Mouse (Mus musculus) frontal cortex, postnatal 10 days (tissue): ENCODE results near the gene Hhat.

Experiments used
- DNase-seq, 2 experiments: peaks; one replicate each; pipeline ENCODE4 v3.0.0; 2022; ENCODE audit warnings: low spot score in 2 of 2, mixed read lengths in 1 of 2

Gene Hhat

GRCm38 (mm10) chr1:192557978-192558594, 212.9 kb downstream of the Hhat start:
- DNase-seq, result no peak

GRCm38 (mm10) chr1:192555516-192555915, 215.5 kb downstream of the Hhat start:
- no peak for DNase-seq

DNA sequence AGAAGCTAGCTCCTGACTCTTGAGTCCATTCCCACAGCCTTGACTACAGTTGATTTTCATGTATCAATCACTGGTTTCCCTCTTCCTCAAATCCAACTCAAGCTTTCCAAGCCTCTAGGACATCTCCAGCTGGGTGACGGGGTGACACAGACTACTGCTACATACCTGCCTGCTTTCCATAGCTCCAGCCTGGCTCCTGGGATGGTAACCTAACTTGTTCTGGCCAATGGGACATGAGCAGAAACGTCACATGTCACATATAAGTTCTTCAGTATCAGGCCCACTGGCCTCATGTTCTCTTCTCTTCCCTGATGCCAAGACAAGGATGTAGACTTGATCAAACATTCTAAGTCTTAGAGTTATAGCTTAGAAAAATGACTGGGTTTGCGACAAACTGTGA, 220.5 kb downstream of the Hhat start:
- DNase-seq, result no peak

DNA sequence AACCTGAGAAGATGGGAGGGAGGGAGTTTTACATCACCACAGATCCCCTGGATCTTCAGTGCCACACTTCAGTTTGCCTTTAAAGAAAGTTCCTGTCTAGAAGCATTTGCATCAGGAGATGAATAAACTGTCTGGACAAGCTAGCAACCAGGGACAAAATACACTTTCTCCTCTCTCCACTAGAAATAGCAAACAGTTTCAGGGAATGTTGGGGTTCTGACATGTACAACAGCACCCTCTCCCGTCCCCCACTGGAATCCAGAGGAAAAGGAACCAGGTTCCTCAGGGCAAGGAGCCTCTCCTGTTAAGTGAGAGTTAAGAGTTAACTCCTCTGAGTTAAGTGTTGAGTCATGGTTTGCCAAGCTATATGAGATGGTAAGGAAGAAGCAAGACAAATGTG, 224.2 kb downstream of the Hhat start:
- no peak for DNase-seq

- no peak for DNase-seq
Observed at GRCm38 (mm10) chr1:192544901-192545300, 226.1 kb downstream of the Hhat start.

GRCm38 (mm10) chr1:192544091-192544490, 226.9 kb downstream of the Hhat start:
- DNase-seq, result no peak

DNA sequence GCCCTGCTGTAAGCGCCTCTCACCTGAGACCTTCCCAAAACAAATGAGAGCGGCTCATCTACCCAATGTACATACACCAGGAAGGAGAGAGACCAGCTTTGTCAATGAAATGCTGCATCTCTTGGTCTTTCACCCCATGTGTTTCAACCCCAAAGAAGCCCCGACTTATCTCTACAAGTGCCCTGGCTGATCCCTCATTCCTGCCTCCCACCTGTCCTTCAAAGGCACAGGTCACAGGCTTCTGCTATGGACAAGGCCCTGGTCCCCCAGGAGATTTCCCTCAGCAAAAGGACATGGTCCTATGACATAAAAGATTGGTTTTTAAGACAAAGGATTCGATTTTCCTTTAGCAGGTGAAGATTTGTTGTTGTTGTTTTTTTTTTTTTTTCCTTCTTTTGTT, 227.3 kb downstream of the Hhat start:
- no peak for DNase-seq

DNA sequence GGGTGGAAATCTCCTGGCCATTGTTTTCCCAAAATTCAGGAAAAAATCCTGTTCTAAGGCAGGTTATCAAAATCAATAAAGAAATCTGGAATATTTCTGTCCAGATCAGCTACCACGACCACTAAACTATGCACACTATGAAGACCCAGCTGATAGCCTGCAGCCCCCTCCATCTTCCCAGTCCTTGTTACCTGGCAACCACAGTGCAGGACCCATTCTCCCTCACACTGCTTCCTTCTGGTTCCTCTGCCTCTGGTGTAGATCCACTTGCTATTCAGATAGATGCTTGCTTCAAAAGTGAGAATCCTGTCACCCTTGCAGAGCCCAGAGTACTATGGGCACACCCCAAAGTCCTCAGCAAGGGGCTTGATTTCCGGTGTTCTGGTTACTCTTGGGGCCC, 228.9 kb downstream of the Hhat start:
- DNase-seq, result no peak

DNA sequence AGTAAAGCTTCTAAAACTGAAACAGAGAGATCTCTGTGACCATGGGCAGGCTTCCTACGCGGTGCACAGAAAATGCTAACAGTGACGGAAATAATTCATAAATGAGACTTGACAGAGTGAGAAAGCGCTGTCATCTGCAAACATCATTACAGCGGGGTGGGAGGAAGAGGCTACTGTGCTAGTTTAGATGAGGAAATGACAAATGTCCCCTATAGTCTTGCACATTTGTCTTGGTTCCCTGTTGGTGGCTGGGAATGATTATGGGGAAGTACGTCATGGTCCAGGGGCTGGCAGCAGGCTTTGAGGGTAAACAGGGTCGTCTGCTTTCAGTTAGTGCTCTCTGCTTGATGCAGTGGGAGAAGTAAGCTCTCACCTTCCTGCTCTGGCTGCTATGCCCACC, 233.9 kb downstream of the Hhat start:
- no peak for DNase-seq

GRCm38 (mm10) chr1:192536440-192536839, 234.6 kb downstream of the Hhat start:
- no peak for DNase-seq

DNA sequence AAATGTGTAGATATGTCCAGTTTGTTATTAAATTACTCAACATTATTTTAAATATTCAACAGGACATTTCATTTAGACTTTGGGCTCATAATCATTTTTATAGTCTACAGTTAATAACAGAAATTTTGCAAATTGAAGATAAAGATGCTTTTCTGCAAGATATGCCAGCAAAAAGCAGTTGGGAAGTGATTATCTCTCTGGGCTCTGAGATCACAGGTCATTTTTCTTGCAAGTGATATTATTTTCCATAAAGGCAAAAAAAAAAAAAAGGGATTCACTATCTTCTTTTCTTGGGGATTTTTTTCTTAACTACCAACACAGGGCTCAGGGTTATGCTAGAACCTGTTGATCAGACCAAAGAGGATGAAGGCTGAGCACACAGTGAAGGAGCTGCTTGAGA, 238.0 kb downstream of the Hhat start:
- no peak for DNase-seq

- no peak for DNase-seq
Observed at GRCm38 (mm10) chr1:192532212-192532611, 238.8 kb downstream of the Hhat start.

GRCm38 (mm10) chr1:192531490-192532146, 239.4 kb downstream of the Hhat start:
- DNase-seq, result no peak

DNA sequence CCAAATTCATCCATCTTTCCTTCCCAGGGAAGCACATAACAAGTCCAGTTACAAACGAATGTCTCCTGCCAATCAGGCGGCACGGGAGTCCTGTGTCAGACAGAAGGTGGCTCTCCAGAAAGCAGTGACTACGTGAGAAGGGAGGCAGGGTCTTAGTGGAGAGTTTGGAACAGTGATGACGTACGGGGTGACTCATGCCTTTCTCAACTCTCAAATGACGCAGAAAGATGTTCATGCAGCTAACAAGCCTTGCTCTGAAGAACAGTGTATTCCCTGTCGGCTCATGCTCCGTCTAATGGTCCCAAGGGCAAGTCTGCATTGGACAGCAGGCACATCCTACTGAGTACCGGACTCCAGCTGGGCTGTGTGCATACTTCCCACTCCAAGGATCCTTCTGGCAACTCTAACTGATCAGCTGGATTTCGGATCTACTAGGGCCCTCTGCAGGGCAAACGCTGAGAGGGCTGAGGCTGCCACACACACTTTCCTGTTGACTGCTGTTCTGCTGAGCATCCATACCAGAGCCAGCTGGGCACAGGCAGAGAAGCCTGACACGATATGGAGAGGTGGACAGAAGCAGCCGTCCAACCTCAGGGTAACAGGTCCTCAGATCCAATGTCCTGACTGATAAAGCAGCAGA, 245.2 kb downstream of the Hhat start:
- no peak for DNase-seq

GRCm38 (mm10) chr1:192522376-192523178, 248.4 kb downstream of the Hhat start:
- DNase-seq, result no peak

DNA sequence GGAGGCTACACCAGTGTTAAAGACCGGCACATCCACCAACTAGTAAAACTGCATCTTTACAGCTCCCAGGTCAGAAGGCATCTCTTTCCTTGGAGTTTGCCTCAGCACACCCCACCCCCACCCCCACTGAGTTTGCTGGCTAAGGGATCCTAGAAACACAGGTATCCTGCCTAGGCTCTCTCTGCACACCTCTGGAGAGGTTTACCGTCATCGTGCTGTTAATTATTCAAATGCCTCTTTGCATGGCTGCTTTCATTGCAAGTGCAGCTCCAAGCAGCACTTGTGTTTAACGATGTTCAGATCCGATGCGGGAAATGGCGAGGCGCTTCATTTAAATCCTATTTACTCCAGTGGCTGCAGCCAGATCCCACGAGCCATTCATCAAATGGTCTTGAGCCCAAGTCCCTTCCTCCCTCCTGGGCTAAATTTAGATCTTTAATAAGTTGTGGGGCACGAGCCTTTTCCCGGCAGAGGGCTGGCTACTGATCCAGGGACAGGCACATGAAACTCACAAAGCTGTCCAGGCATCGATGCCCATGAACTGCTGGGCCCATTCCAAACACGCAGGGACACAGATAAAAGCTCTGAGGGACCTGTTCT, 250.1 kb downstream of the Hhat start:
- no peak for DNase-seq

DNA sequence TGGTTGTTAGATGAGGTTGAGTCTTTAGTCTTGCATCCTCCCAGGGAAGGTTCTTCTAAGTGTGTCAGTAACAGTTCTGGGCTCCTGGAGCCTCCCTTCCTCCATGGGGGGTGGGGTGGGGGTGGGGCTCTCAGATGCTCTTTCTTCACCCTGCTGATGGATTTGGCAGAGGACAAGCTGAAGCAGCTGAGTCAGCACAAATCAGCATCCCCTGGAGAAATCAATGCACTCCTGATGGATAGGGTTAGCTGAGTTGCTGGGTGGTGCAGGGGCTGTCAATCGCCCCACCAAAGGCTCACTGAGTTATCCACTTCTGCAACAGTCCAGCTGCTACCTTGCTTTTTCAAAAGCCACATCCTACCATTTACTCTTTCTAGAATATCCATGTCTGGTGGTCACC, 251.3 kb downstream of the Hhat start:
- DNase-seq, result no peak

- DNase-seq, result no peak
Observed at GRCm38 (mm10) chr1:192515373-192515772, 255.7 kb downstream of the Hhat start.

GRCm38 (mm10) chr1:192512821-192513220, 258.2 kb downstream of the Hhat start:
- DNase-seq, result no peak

DNA sequence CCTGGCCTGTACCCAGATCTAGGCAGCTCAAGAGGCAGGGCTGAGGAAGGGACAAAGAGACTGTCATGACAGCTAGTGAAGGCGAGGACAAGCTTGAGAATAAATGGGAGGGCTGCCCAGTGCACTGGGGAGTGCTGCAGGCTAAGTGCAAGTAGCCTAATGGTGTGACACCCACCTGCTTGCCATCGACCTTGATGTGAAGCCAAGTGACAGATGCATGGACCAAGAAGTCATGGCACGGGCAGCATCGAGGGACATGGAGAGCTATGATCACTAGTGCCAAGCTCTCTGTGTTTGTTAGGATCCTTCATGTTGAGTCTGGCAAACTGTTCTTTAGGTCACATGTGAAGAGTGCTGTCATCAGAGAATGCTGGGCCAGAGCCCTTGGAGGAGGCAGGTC, 267.4 kb downstream of the Hhat start:
- DNase-seq, result no peak

- no peak for DNase-seq
Observed at GRCm38 (mm10) chr1:192502835-192503234, 268.2 kb downstream of the Hhat start.

GRCm38 (mm10) chr1:192502016-192502415, 269.0 kb downstream of the Hhat start:
- no peak for DNase-seq
